Comparison of ENCODE assay signal across 9 mouse cellular contexts in the genomic region with DNA sequence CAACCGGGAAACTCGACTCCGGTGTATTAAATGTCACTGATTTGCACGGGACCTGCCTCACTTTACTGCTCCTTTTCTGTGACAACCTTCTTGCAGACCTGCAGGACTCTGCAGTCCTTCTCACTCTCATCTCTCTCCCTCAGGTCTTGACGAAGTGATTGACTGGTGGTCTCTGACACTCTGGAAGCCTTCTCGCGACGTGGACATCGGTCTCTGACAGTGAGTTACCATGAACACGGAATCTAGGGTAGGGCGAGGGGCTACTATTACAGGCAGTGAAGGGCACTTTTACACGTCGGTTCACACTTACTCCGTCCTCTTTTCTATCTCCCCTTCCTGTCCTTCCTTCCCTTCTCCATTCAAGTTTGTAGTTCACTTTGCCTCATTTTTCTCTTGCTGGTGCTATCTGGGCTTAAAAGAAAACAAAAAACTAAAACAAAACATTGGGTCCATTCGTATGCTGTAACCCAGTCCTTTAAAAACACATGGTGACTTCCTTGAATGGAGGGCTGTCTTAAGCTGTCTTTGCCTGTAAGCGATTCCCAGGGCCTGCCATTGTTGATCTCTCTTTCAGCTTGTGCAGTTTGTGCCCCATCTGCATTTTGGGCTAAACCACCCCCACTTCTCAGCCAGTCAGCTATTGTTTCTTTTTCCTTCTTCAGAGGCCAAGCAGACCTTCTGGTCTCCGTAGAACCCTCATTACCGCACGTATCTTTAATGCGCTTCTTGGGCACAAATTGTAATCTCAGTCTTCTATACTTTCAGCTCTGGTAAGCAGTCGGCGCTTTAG. TPM values are rescaled to one million over a fixed set of nuclear protein-coding genes. Genes with fewer than 3 reads are reported as not detected.
A peak's percentile ranks its signal among the peaks of the same experiment; 100 is the strongest.
DNase-seq lines count a peak whose midpoint lies in the region; ATAC-seq and TF ChIP-seq lines count a peak whose summit lies in the region.
"Had no signal": no experiment of that assay in that cellular context is flagged by ENCODE, and none has a peak within 500 bp of the region (broad histone marks: within the 10 kb centered on the region; RNA-seq: fewer than 3 reads in every experiment).

No protein-coding gene starts in this region.

- no peak overlapping the region for H3K9ac ChIP-seq in heart, adult 2 months (ENCODE audit: low read depth, low read length)
- no peak overlapping the region for H3K9ac ChIP-seq in hindbrain, embryonic 11.5 days (ENCODE audit: low read depth, low read length)
- H3K9ac ChIP-seq in midbrain, embryonic 13.5 days (replicated peaks): no peak overlapping the region

- no peaks in the 10 kb centered on the region for H3K79me2 ChIP-seq in heart, adult 2 months (replicated peaks; ENCODE audit: control insufficient read depth, insufficient read depth, low read length)

- H3K4me2 ChIP-seq in hindbrain, embryonic 11.5 days (replicated peaks; ENCODE audit: low read depth, low read length): peak overlapping the region; percentile 97
- peak overlapping the region; percentile 99 for H3K4me2 ChIP-seq in midbrain, embryonic 13.5 days (replicated peaks)

- TF ChIP-seq POLR2A in heart, adult 2 months (IDR thresholded peaks at IDR 0.05; ENCODE audit: insufficient read depth, low read depth, low read length): no peak
- TF ChIP-seq POLR2A in brain, embryonic 14.5 days (IDR thresholded peaks at IDR 0.05; ENCODE audit: borderline replicate concordance, extremely low read depth, insufficient read depth, insufficient read length, poor library complexity, severe bottlenecking): no peak

- peak overlapping the region; percentile 60 for H3K4me3 ChIP-seq in heart, adult 2 months
- peak overlapping the region; percentile 45 for H3K4me3 ChIP-seq in hindbrain, embryonic 11.5 days (ENCODE audit: low read depth, low read length)
- peak overlapping the region; percentile 49 for H3K4me3 ChIP-seq in midbrain, embryonic 13.5 days (replicated peaks)

- TF ChIP-seq CTCF in heart, adult 2 months (IDR thresholded peaks at IDR 0.05): no peak
- TF ChIP-seq CTCF in brain, embryonic 14.5 days (IDR thresholded peaks at IDR 0.05; ENCODE audit: borderline replicate concordance, extremely low read depth, insufficient read depth, insufficient read length): no peak

- intact Hi-C loops in heart, adult 2 months (cut with DNase I): no loop called here

- H3K9me3 ChIP-seq in hindbrain, embryonic 11.5 days (ENCODE audit: control insufficient read depth, low read length): no peaks in the 10 kb centered on the region
- no peaks in the 10 kb centered on the region for H3K9me3 ChIP-seq in midbrain, embryonic 13.5 days

- 35% methylated on average over 22 of the region's 22 CpGs for WGBS in heart, adult 2 months
- 3% methylated on average over 22 of the region's 22 CpGs for WGBS in hindbrain, embryonic 11.5 days
- WGBS in midbrain, embryonic 13.5 days: 2% methylated on average over 22 of the region's 22 CpGs

- no peak overlapping the region for H3K27ac ChIP-seq in heart, adult 2 months
- H3K27ac ChIP-seq in hindbrain, embryonic 11.5 days (ENCODE audit: low read depth, low read length): no peak overlapping the region
- H3K27ac ChIP-seq in midbrain, embryonic 13.5 days: no peak overlapping the region

- H3K27me3 ChIP-seq in heart, adult 2 months (ENCODE audit: control insufficient read depth, insufficient read depth, low read length): no peaks in the 10 kb centered on the region
- H3K27me3 ChIP-seq in hindbrain, embryonic 11.5 days (ENCODE audit: control insufficient read depth, insufficient read depth, low read length): peaks cover 22% of the 10 kb centered on the region
- H3K27me3 ChIP-seq in midbrain, embryonic 13.5 days: peaks cover 47% of the 10 kb centered on the region

- H3K4me1 ChIP-seq in heart, adult 2 months (ENCODE audit: control insufficient read depth, insufficient read depth, low read length): peaks cover 4% of the 10 kb centered on the region; the same call in 1 of the 2 replicates
- 0 out of 2 replicates have a peak, but pooled peaks cover 8% of the 10 kb centered on the region for H3K4me1 ChIP-seq in hindbrain, embryonic 11.5 days (replicated peaks; ENCODE audit: control insufficient read depth, insufficient read depth, low read length)
- H3K4me1 ChIP-seq in midbrain, embryonic 13.5 days (replicated peaks): peaks cover 32% of the 10 kb centered on the region

- 0 out of 2 replicates have a peak, but pooled peaks have one; percentile 16 for ATAC-seq in hindbrain, embryonic 11.5 days (ENCODE audit: low FRiP score)
- no peak; the same call in 1 of the 2 replicates for ATAC-seq in midbrain, embryonic 13.5 days

- TF ChIP-seq EP300 in heart, adult 2 months (IDR thresholded peaks at IDR 0.05; ENCODE audit: insufficient read depth, low read depth, low read length): no peak

- no peak for DNase-seq in heart, adult 2 months
- DNase-seq in heart, adult 11 months: no peak
- DNase-seq in brain, embryonic 14.5 days (ENCODE audit: low read depth): peak; percentile 64
- peak; percentile 49 for DNase-seq in hindbrain, embryonic 11.5 days (ENCODE audit: low spot score)
- DNase-seq in layer of hippocampus, adult 9-10 months (ENCODE audit: low spot score): no peak
- DNase-seq in adrenal gland, adult 2 months: no peak
- no peak for DNase-seq in left cerebral cortex, adult 11 months (ENCODE audit: low spot score)
- DNase-seq: cerebellum, adult 11-12 months had no signal

- no peaks in the 10 kb centered on the region for H3K36me3 ChIP-seq in heart, adult 2 months (ENCODE audit: control insufficient read depth, insufficient read depth, low read length)
- H3K36me3 ChIP-seq in hindbrain, embryonic 11.5 days (ENCODE audit: control insufficient read depth, insufficient read depth, low read length): no peaks in the 10 kb centered on the region
- no peaks in the 10 kb centered on the region for H3K36me3 ChIP-seq in midbrain, embryonic 13.5 days

RNA-seq across cellular contexts. Expression of gene Upp1, which starts 1.5 kb away (rescaled TPM):
- 1 to 10 TPM; 4.6 to 5.2 TPM for total RNA-seq in heart, adult 2 months (2021)
- 7.4 and 9.9 TPM in 2 replicates for polyA plus RNA-seq in heart, adult 2 months (2012; rRNA removed)
- polyA plus RNA-seq in brain, embryonic 14.5 days (2012; rRNA removed): 2.6 and 3.2 TPM in 2 replicates
- polyA plus RNA-seq in hindbrain, embryonic 11.5 days (2014; fragmentation: Nextera tagmentation; extraction: Ambion mirVana): 7.7 and 8.8 TPM in 2 replicates
- 3.4 and 3.5 TPM in 2 replicates for polyA plus RNA-seq in midbrain, embryonic 13.5 days (2015; fragmentation: Nextera tagmentation; extraction: Ambion mirVana)
- total RNA-seq in adrenal gland, adult 2 months (2021): 1 to 10 TPM; 7.5 to 8.6 TPM
- 7.0 and 7.3 TPM in 2 replicates for polyA plus RNA-seq in adrenal gland, adult 2 months (2012; rRNA removed)

Comparison
In these comparisons a context has a peak if more than half of its experiments do, and no peak if none do; other contexts are left out.
1. DNase-seq: peak in brain, embryonic 14.5 days (single experiment) and hindbrain, embryonic 11.5 days (single experiment); none in heart, adult 2 months (0 of 2), heart, adult 11 months (single experiment), layer of hippocampus, adult 9-10 months (single experiment), adrenal gland, adult 2 months (single experiment) and left cerebral cortex, adult 11 months (single experiment).
2. Peak in every context shown above with its lines, with median percentiles within 50 percentile points of each other: H3K4me3 ChIP-seq.